Mouse (Mus musculus): ENCODE data around the gene Tars2. TPM values are rescaled to one million over a fixed set of nuclear protein-coding genes. Genes with fewer than 3 reads are reported as not detected.

The Tars2 gene
- polyA plus RNA-seq, 1 experiment from 2014 or later: 39.2 TPM

DNA sequence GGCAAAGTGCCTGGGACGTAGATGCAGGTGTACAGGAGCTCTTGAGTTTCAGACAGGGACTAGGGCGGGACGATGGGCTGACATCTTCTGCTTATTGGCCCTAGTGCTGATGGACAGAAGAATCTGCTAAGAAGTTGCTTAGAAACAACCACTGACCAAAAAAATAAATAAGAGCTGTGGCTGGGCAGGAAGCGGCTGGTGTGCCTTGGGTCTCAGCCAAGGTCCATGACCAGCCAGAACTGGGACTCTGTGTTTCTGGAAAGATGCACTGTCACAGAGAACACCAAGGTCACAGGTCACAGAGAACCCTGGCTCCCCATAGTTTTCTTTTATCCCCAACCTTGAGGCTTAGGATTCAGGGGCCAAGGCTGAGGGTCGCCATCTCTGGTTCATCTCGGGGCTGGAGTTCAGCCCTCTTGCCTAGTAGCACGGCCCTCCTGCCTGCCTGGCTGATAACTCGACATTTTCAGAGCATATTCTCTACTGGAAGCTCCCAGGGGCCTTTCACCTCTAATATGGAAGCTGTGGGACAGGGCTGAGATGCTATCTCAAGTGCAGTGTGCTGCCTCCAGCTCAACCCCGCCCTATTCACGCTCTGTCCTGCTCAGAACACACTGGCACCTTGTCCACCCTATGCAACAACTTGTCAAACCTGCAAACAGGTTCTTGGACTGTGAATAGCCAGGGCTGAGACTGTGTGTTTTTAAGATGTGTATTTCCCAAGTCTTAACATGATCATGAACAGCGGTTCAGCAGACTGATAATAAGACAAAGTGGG lies 27.1 kb downstream of the Tars2 start:
- Histone ChIP-seq H3K4me2 (no peak overlapping the region), H3K4me1 (replicated peaks) (no peaks in the 10 kb centered on the region), H3K4me3 (no peak overlapping the region), H3K9ac (no peak overlapping the region), H3K27ac (replicated peaks) (no peak overlapping the region), H3K27me3 (no peaks in the 10 kb centered on the region), H3K36me3 (peaks cover 33% of the 10 kb centered on the region), H3K9me3 (no peaks in the 10 kb centered on the region)
- 82% methylated on average over 11 of the region's 11 CpGs for WGBS
- no peak for ATAC-seq (ENCODE audit: low read depth)

- no peak overlapping the region for H3K27ac ChIP-seq (replicated peaks)
- no peak for ATAC-seq (ENCODE audit: low read depth)
- no peaks in the 10 kb centered on the region for H3K9me3 ChIP-seq
- H3K4me3 ChIP-seq: no peak overlapping the region
- H3K27me3 ChIP-seq: no peaks in the 10 kb centered on the region
- no peak overlapping the region for H3K4me2 ChIP-seq
- no peaks in the 10 kb centered on the region for H3K4me1 ChIP-seq (replicated peaks)
- no peak overlapping the region for H3K9ac ChIP-seq
- 94% methylated on average over 9 of the region's 9 CpGs for WGBS
- peaks cover 30% of the 10 kb centered on the region for H3K36me3 ChIP-seq
Observed at GRCm38 (mm10) chr3:95732297-95732696, 27.7 kb downstream of the Tars2 start.

DNA sequence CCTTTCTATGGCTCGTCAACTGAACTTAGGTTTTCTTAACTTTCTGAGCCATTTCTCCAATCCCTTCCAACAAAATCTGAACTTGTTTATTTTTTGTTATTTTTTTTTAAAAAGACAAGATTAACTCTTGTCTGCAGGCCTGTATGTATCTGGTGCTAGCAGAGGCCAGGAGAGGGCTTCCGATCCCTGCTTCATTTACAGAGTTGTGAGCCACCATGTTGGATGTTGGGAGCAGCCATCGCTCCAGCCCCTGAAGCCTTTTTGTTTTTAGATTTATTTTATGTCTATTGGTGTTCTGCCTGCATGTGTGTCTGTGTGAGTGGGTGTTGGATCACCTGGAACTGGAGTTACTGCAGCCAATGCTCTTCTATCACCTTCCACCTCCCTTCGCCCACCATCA lies 28.2 kb downstream of the Tars2 start:
- H3K4me3 ChIP-seq: no peak overlapping the region
- H3K4me1 ChIP-seq (replicated peaks): no peaks in the 10 kb centered on the region
- H3K4me2 ChIP-seq: no peak overlapping the region
- H3K27ac ChIP-seq (replicated peaks): no peak overlapping the region
- H3K9me3 ChIP-seq: no peaks in the 10 kb centered on the region
- H3K9ac ChIP-seq: no peak overlapping the region
- H3K36me3 ChIP-seq: peaks cover 30% of the 10 kb centered on the region
- H3K27me3 ChIP-seq: no peaks in the 10 kb centered on the region
- 91% methylated on average over 4 of the region's 4 CpGs for WGBS
- ATAC-seq (ENCODE audit: low read depth): no peak

DNA sequence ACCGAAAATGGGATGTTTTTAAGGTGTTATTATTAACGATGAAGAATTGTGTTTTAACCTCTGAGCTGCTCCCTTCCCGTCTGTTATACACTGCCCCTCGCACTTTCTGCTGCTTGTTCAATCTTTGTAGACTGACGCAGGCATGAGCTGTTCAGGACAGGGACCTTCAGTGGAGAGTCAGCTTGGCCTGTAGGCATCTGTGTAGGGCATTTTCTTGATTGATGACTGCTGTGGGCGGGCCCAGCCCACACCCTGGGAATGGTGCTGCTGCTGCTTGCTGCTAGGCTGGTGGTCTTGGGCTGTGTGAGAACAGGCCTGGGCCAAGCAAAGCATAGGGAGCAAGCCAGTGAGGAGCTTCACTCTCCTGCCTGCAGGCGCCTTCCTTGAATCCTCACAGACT lies 29.6 kb downstream of the Tars2 start:
- Histone ChIP-seq H3K36me3 (peaks cover 16% of the 10 kb centered on the region), H3K9ac (no peak overlapping the region), H3K4me3 (no peak overlapping the region), H3K4me1 (replicated peaks) (no peaks in the 10 kb centered on the region), H3K4me2 (no peak overlapping the region), H3K27me3 (no peaks in the 10 kb centered on the region), H3K27ac (replicated peaks) (no peak overlapping the region), H3K9me3 (no peaks in the 10 kb centered on the region)
- WGBS: 76% methylated on average over 7 of the region's 7 CpGs
- ATAC-seq (ENCODE audit: low read depth): no peak

- Histone ChIP-seq H3K4me2 (no peak overlapping the region), H3K9ac (no peak overlapping the region), H3K4me1 (replicated peaks) (no peaks in the 10 kb centered on the region), H3K4me3 (no peak overlapping the region), H3K27ac (replicated peaks) (no peak overlapping the region), H3K36me3 (0 out of 2 replicates have a peak, but pooled peaks cover 1% of the 10 kb centered on the region), H3K27me3 (no peaks in the 10 kb centered on the region), H3K9me3 (no peaks in the 10 kb centered on the region)
- 84% methylated on average over 2 of the region's 2 CpGs for WGBS
- ATAC-seq (ENCODE audit: low read depth): no peak
Observed at GRCm38 (mm10) chr3:95728906-95729305, 31.1 kb downstream of the Tars2 start.

GRCm38 (mm10) chr3:95726696-95727358 lies 33.2 kb downstream of the Tars2 start:
- H3K4me1 ChIP-seq (replicated peaks): no peaks in the 10 kb centered on the region
- H3K27me3 ChIP-seq: no peaks in the 10 kb centered on the region
- H3K9me3 ChIP-seq: no peaks in the 10 kb centered on the region
- no peaks in the 10 kb centered on the region for H3K36me3 ChIP-seq
- no peak for ATAC-seq (ENCODE audit: low read depth)
- no peak overlapping the region for H3K4me3 ChIP-seq
- 74% methylated on average over 7 of the region's 7 CpGs for WGBS
- H3K9ac ChIP-seq: no peak overlapping the region
- no peak overlapping the region for H3K27ac ChIP-seq (replicated peaks)
- H3K4me2 ChIP-seq: no peak overlapping the region

GRCm38 (mm10) chr3:95725863-95726262 lies 34.1 kb downstream of the Tars2 start:
- 87% methylated on average over 7 of the region's 7 CpGs for WGBS
- no peak for ATAC-seq (ENCODE audit: low read depth)
- H3K4me2 ChIP-seq: no peak overlapping the region

GRCm38 (mm10) chr3:95722386-95722785 lies 37.6 kb downstream of the Tars2 start:
- Histone ChIP-seq H3K4me2 (no peak overlapping the region), H3K27ac (replicated peaks) (no peak overlapping the region), H3K36me3 (no peaks in the 10 kb centered on the region), H3K9me3 (no peaks in the 10 kb centered on the region), H3K27me3 (no peaks in the 10 kb centered on the region), H3K9ac (no peak overlapping the region), H3K4me1 (replicated peaks) (no peaks in the 10 kb centered on the region), H3K4me3 (no peak overlapping the region)
- WGBS: 71% methylated on average over 3 of the region's 3 CpGs
- ATAC-seq (ENCODE audit: low read depth): no peak

More at GRCm38 (mm10) chr3:95725863-95726262, 34.1 kb downstream of the Tars2 start:
- Histone ChIP-seq H3K27ac (replicated peaks) (no peak overlapping the region), H3K4me1 (replicated peaks) (no peaks in the 10 kb centered on the region), H3K4me3 (no peak overlapping the region), H3K9me3 (no peaks in the 10 kb centered on the region), H3K9ac (no peak overlapping the region), H3K27me3 (no peaks in the 10 kb centered on the region), H3K36me3 (no peaks in the 10 kb centered on the region)

- Histone ChIP-seq H3K27me3 (no peaks in the 10 kb centered on the region), H3K4me2 (no peak overlapping the region), H3K4me3 (no peak overlapping the region), H3K9me3 (no peaks in the 10 kb centered on the region), H3K27ac (replicated peaks) (no peak overlapping the region), H3K4me1 (replicated peaks) (no peaks in the 10 kb centered on the region), H3K36me3 (no peaks in the 10 kb centered on the region), H3K9ac (no peak overlapping the region)
- no peak for ATAC-seq (ENCODE audit: low read depth)
- 89% methylated on average over 2 of the region's 2 CpGs for WGBS
Observed at GRCm38 (mm10) chr3:95718153-95718552, 41.9 kb downstream of the Tars2 start.

GRCm38 (mm10) chr3:95716075-95716474 lies 43.9 kb downstream of the Tars2 start:
- no peak overlapping the region for H3K27ac ChIP-seq (replicated peaks)
- ATAC-seq (ENCODE audit: low read depth): no peak
- WGBS: 95% methylated on average over 1 of the region's 1 CpGs
- H3K4me1 ChIP-seq (replicated peaks): no peaks in the 10 kb centered on the region
- H3K9me3 ChIP-seq: 0 out of 2 replicates have a peak, but pooled peaks cover 7% of the 10 kb centered on the region
- no peak overlapping the region for H3K4me2 ChIP-seq
- no peaks in the 10 kb centered on the region for H3K36me3 ChIP-seq
- no peak overlapping the region for H3K9ac ChIP-seq
- H3K27me3 ChIP-seq: no peaks in the 10 kb centered on the region
- no peak overlapping the region for H3K4me3 ChIP-seq

DNA sequence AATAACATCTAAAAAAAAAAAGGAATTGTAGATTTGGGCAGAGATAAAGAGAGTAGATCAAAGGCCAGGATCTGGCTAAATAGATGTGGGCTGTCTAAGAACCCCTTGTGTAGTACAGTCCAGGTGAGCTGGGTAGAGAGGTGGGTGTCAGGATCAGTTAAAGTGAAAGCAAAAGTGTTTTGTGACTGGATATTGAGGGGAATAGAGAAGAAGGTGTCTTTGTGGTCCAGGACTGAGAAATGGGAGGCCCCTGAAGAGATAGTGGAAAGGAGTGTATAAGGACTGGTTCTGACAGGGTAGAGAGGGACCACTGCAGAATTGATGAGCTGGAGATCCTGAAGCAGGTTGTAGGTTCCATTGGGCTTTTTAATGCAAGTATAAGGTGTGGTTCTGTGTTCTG lies 50.0 kb downstream of the Tars2 start:
- Histone ChIP-seq H3K4me3 (no peak overlapping the region), H3K4me1 (replicated peaks) (no peaks in the 10 kb centered on the region), H3K36me3 (no peaks in the 10 kb centered on the region), H3K27ac (replicated peaks) (no peak overlapping the region), H3K9me3 (0 out of 2 replicates have a peak, but pooled peaks cover 7% of the 10 kb centered on the region), H3K27me3 (no peaks in the 10 kb centered on the region), H3K9ac (no peak overlapping the region), H3K4me2 (no peak overlapping the region)
- ATAC-seq (ENCODE audit: low read depth): no peak

GRCm38 (mm10) chr3:95709044-95709443 lies 51.0 kb downstream of the Tars2 start:
- Histone ChIP-seq H3K36me3 (no peaks in the 10 kb centered on the region), H3K27me3 (no peaks in the 10 kb centered on the region), H3K4me1 (replicated peaks) (no peaks in the 10 kb centered on the region), H3K4me3 (no peak overlapping the region), H3K9ac (no peak overlapping the region), H3K27ac (replicated peaks) (no peak overlapping the region), H3K9me3 (0 out of 2 replicates have a peak, but pooled peaks cover 7% of the 10 kb centered on the region), H3K4me2 (no peak overlapping the region)
- ATAC-seq (ENCODE audit: low read depth): no peak
- 94% methylated on average over 4 of the region's 4 CpGs for WGBS
